Mouse (Mus musculus): ENCODE measurements around the gene Lrp5.
A peak's percentile ranks its signal among the peaks of the same experiment; 100 is the strongest.

DNA sequence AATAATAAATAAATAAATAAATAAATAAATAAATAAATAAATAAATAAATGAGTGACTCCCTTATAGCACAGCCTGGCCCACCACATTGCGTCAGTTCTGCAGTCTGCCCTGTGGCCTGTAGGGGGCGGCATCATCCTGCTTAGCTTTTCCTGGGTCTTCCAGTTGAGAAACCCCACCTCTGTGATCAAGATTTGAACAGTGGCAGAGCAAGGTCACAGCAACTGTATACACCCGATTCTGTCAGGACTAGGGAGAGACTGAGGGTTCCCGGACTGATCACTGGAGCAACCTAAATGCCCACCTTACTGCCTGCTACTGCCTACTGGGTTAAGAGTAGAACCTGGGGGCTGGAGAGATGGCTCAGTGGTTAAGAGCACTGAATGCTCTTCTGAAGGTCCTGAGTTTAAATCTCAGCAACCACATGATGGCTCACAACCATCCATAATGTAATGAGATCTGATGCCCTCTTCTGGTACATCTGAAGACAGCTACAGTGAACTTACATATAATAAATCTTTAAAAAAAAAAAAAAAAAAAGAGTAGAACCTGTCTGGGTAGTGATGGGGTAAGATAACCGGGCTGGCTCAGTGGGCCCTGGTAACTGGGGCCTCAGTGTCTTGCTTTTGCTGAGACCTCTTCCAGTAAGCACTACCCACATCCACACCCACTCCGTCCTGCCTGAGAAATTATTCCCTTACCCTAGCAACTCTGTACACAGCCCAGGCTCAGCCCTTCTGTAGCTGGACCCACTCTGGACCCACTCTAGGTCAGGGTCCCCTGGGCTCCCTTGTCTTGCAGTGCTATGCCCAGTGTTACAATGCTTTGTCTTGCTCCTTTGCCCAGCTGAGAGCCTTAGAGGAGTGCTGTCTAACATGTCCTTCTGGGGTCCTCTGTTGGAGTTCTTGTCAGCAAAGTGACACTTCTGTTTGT is 13.4 kb upstream of the Lrp5 start:
- TF ChIP-seq POLR2A (IDR thresholded peaks at IDR 0.05; ENCODE audit: borderline replicate concordance, control insufficient read depth, low read depth, low read length), result no peak
- peak; percentile 92 for TF ChIP-seq CTCF (IDR thresholded peaks at IDR 0.05; ENCODE audit: control insufficient read depth, insufficient read depth, low read length)
